Mouse (Mus musculus) ES-Bruce4 (cell line): Measurements from ENCODE around the gene Zfp710.

Experiments
- CTCF ChIP-seq: IDR thresholded peaks from one replicate; pipeline ENCODE4 v1.8.1; 2011; ENCODE audit warnings: low read depth, low read length
- EP300 ChIP-seq: IDR thresholded peaks from 2 replicates; pipeline ENCODE4 v1.6.1; 2011; ENCODE audit warnings: low read depth, low read length; ENCODE audit not compliant: insufficient read depth

- TF ChIP-seq CTCF (peak; percentile 79), EP300 (no peak)
Observed at GRCm38 (mm10) chr7:80084484-80084931, 59.9 kb downstream of the Zfp710 start.
